Mouse (Mus musculus) urinary bladder, postnatal 4 days (tissue): ENCODE measurements around the gene Bdp1.

ENCODE experiments used
- DNase-seq, 2 experiments: peaks; one replicate each; pipeline ENCODE4 v3.0.0; 2021 to 2022; ENCODE audit warnings: low spot score in 2 of 2

Bdp1 gene

GRCm38 (mm10) chr13:100001790-100002196 lies 102.1 kb downstream of the Bdp1 start:
- peak; percentile 62 to 83 for DNase-seq

- no peak for DNase-seq
Measured at GRCm38 (mm10) chr13:99999078-99999477, 104.8 kb downstream of the Bdp1 start.

DNA sequence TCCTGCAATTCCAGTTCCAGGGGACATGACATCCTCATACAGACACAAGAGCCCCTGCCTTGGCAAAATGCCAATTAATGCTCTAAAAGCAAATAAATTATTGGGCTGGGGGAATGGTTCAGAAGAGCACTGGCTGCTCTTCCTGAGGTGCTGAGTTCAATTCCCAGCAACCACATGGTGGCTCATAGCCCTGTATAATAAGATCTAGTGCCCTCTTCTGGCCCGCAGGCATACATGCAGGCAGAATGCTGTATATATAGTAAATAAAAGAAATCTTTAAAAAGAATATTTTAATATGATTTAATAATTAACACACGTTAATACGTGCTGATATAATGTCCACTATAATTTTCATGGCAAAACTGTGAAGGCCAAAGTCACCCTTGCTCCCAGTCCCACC lies 105.8 kb downstream of the Bdp1 start:
- DNase-seq = no peak

DNA sequence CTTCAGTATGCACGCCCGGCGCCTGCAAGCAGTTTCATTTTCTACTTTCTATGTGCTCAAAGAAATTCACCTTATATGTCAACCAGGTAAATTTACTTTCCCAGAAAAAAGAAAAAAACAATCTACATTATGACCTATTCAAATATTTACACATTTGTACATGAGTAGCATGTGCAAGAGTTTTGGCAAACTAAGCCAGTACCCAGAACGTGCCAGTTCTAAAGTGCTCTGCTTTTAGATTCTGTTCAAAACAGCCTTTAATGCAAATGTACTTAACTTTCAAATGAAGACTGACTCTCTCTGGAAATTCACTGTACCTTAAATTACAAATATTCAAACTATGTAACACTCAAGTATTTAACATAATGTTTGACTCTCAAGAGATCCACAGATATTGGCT lies 114.3 kb downstream of the Bdp1 start:
- DNase-seq = no peak

- DNase-seq = no peak
Measured at GRCm38 (mm10) chr13:99983320-99983719, 120.5 kb downstream of the Bdp1 start.

DNA sequence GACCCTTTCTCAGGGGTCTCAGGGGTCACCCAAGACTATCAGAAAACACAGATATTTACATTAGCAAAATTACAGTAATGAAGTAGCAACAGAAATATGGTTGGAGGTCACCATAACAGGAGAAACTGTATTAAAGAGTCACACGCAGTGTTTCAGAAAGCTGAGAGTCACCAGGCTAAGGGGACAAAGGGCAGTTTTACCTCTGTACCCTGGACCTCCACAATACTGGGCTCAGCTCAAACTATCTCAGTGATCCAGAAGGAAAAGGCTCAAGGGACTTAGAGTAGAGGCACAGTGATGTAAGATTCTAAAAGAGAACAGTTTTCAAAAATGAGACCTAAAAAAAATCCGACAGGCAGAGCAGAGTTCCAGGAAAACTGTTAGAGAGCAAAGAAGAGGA lies 124.5 kb downstream of the Bdp1 start:
- no peak for DNase-seq

DNA sequence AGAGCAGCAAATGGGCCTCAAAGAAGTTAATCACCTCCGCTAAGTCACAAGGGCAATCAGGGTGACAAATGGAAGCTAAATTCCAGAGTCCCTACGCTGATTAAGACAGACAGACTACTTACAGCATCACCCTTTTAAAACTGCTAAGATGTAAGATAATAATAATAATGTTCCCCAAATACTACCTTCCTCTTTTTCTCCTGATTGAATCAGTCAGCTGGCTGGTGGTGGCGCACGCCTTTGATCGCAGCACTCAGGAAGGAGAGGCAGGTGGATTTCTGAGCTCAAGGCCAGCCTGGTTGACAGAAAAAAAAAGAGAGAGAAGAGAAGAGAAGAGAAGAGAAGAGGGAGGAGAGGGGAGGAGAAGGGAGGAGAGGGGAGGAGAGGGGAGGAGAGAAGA lies 133.8 kb downstream of the Bdp1 start:
- no peak for DNase-seq
